Mouse (Mus musculus): ENCODE results near the gene Ythdf2.

Ythdf2 gene

GRCm38 (mm10) chr4:132151673-132152072, 60.4 kb downstream of the Ythdf2 start:
- DNase-seq (ENCODE audit: low read depth, low spot score), result no peak

- DNase-seq (ENCODE audit: low read depth, low spot score), result no peak
Measured at GRCm38 (mm10) chr4:132146201-132146600, 65.9 kb downstream of the Ythdf2 start.

GRCm38 (mm10) chr4:132145092-132145491, 67.0 kb downstream of the Ythdf2 start:
- no peak for DNase-seq (ENCODE audit: low read depth, low spot score)

GRCm38 (mm10) chr4:132144080-132144841, 67.8 kb downstream of the Ythdf2 start, which contains the start of gene Oprd1:
Oprd1 (minus strand) TSS chr4:132144486.
- DNase-seq (ENCODE audit: low read depth, low spot score), result no peak

GRCm38 (mm10) chr4:132138640-132139039, 73.5 kb downstream of the Ythdf2 start:
- no peak for DNase-seq (ENCODE audit: low read depth, low spot score)

- no peak for DNase-seq (ENCODE audit: low read depth, low spot score)
Measured at GRCm38 (mm10) chr4:132137013-132137412, 75.1 kb downstream of the Ythdf2 start.
